Mouse (Mus musculus): Measurements from ENCODE around the gene Cilp2.

- no peak for TF ChIP-seq ZC3H11A (IDR thresholded peaks at IDR 0.05; ENCODE audit: borderline replicate concordance, low read depth, low read length)
- no peak for TF ChIP-seq MAFK (IDR thresholded peaks at IDR 0.05; ENCODE audit: insufficient read depth, low read depth, low read length)
Observed at GRCm38 (mm10) chr8:69895772-69896451, 8.4 kb upstream of the Cilp2 start.
